Mouse (Mus musculus) layer of hippocampus, postnatal 14 days (tissue): ENCODE measurements around the gene Olfr1513. TPM values are rescaled to one million over a fixed set of nuclear protein-coding genes. Genes with fewer than 3 reads are reported as not detected.
"Not testable (repeated sequence)": the region's sequence is repeated elsewhere in the genome, so short reads cannot be mapped to it uniquely, and the experiment has no call there.

Experiments
- DNase-seq, 2 experiments: peaks; one replicate each; pipeline ENCODE4 v3.0.0; 2021 to 2022; ENCODE audit warnings: low spot score in 2 of 2, mixed read lengths in 1 of 2
- long read RNA-seq, 2 experiments: library from polyadenylated mRNA; stranded (forward); transcript quantifications; one replicate each; pipeline ENCODE4 v2.0.0; 2021
- total RNA-seq, 2 experiments: library from RNA; stranded (reverse); gene quantifications; 2 replicates each; pipeline ENCODE4 v1.2.3; 2021

The Olfr1513 gene
- not detected for total RNA-seq
- long read RNA-seq, experiment 1, result 0 reads
- long read RNA-seq, experiment 2, result 0 reads

DNA sequence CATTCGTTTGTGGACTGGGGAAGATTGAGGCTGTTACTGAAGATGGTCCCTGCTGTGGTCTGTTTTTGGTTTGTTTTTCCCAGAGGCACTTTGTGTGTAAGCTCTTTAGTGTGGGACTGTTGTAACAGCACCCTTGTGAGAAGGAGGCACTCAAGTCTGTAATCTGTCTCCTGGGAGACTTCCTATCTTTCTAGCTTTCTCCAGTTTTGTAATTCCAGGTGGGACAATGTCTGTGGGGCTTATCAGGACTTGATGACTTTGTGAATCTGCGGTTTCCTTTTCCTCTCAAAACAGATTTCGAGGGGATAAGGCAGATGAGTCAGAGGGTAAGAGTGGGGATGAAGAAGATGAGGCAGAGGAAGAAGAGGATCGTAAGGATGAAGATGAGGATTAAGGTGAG, at the start of gene Olfr1513:
Gene Olfr1513 (minus strand): TSS at position 101 of the 400 bp plus-strand sequence.
- DNase-seq, result no peak

DNA sequence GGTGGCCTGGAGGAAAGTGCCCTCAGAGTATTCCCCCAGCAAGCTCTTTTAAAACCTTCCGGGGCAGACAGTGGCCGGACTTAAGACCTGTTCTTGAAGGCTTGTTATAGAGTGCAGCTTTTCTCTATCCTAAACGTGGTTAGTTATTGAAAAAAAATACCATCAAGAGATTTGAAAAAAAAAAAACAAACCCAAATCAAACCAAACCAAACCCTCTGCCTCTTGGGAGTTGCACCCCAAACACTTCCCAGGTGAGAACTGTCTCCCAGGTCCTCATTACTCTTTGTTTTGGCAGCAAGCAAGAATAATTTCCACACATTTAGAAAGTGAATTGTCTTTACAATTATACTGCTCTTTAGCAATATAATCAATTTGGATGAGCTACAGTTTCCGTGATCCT, 41.1 kb upstream of the Olfr1513 start, which contains the start of gene Olfr1511:
Gene Olfr1511 (minus strand): TSS at position 101 of the 400 bp plus-strand sequence.
- DNase-seq, result no peak

DNA sequence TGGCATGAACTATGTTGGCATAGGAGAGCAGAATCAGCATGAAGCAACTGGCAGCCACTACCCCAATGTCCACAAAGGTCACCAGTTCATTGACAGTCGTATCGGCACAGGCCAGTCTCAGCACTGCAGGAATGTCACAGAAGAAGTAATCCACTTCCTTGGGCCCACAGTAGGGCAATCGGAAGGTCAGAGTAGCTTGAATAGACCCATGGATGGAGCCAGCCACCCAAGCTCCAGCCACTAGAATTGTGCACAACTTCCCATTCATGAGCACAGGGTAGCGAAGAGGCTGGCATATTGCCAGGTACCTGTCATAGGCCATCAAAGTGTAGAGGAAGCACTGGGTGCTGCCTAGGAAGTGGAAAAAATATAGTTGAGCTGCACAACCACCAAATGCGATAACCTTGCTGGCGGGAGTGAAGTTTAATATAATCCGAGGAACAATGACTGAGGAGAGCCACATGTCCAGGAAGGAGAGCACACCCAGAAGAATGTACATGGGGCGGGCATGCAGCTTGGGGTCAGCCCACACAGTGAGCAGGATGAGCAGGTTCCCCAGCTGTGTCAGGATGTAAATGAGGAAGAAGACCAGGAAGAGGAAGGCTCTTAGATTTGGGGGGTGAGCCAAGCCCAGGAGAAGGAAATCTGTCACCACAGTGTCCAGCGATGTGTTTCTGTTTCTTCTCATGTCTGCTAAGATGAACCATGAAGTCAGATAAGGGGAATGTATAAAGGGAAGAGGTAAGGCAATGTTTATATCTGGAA, 34.1 kb upstream of the Olfr1513 start:
- not testable (repeated sequence) for DNase-seq

DNA sequence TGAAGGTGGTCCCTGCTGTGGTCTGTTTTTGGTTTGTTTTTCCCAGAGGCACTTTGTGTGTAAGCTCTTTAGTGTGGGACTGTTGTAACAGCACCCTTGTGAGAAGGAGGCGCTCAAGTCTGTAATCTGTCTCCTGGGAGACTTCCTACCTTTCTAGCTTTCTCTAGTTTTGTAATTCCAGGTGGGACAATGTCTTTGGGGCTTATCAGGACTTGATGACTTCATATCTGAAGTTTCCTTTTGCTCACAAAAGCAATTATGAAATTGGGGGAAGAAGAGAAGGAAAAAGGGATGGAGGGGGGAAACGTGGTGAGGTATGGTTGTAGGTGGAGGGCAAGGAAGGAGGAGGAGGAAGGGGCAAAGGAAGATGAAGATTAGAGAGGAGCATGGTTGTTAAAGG, 22.9 kb upstream of the Olfr1513 start, which contains the start of gene Olfr1512:
Gene Olfr1512 (minus strand): TSS at position 101 of the 400 bp plus-strand sequence.
- no peak for DNase-seq

DNA sequence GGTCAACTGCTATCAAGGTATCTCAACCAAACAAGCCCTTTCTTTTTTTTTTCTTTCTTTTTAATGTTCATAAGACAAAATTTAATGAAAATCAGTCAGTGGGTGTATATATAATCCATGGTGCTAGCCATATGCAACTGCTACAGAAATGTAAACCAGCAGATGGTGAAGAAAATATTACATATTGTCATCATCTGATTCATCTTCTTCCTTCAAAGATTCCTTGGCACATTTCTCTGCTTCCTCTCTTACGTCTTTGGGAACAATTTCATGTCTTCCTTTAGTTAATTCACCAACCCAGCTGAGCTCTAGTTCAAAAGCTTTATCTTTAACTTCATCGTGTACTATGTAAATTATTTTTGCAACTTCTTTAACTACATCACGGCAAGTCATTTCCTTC, 12.5 kb upstream of the Olfr1513 start:
- peak in 1 of 2 experiments; percentile 20 for DNase-seq

DNA sequence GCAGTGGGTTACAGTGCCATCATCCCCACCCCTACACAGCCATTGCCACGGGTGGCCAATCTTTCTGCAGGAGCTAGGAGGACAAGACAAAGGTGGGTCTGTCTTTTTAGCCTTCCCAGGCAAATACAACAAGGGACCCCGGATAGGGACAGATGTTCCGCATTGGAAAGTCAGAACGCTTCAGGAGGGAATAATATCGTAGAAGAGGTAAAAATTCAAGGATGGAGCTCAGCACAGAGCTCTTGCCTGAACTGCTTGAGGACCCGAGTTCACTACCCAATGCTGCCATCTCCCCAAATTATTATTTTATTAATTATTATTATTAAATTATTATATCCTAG, 16.7 kb downstream of the Olfr1513 start:
- peak in 1 of 2 experiments; percentile 11 for DNase-seq

DNA sequence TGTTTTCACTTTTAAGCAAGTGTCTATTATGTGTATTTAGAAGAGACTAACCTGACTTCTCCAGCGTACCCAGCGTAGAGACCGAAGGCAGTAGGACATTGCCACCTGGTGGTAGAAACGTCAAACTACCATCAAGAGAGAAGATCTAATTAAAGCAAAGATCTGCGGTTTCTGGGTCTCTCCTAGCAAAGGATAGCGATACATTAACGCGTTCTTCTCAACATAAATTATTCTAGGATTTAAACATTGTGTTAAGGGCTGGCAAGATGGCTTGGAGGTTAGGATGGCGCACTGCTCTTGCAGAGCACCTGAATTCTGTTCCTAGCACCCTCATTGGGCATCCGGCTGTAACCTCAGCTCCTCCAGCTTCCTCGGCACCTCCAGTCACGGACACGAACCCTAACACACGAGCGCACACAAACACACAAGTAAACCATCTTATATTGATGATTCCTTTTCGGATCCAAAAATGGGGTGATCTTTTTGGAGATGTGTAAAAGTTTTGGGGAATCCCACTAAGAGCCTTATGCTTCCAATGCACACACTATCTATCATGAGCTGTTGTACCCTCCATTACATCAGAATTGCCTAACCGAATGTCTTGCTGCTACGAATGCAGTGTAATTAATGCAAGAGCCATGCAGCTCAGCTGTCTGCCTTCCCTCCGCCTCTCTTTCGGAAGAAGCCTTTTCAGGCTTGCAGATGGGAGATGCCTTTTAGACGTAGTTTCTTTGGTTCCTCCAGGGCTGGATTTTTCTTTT, 17.3 kb downstream of the Olfr1513 start:
- peak; percentile 60 to 89 for DNase-seq

DNA sequence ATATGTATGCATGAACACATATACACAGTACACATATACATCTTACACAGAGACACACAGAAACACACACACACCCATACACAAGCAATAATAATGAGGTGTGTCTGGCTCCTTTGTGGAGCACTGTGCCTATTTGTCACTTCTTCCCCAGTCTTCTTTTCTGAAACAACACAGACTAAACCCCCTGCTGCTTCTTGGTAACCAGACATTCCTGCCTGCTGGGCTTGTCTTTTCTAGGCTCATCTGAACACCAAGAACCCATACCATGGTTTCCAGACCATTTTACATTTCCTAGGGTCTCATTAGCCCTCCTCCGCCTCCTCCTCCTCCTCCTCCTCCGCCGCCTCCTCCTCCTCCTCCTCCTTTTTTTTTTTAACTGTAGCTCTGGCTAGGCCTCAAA, 24.0 kb downstream of the Olfr1513 start:
- no peak for DNase-seq

DNA sequence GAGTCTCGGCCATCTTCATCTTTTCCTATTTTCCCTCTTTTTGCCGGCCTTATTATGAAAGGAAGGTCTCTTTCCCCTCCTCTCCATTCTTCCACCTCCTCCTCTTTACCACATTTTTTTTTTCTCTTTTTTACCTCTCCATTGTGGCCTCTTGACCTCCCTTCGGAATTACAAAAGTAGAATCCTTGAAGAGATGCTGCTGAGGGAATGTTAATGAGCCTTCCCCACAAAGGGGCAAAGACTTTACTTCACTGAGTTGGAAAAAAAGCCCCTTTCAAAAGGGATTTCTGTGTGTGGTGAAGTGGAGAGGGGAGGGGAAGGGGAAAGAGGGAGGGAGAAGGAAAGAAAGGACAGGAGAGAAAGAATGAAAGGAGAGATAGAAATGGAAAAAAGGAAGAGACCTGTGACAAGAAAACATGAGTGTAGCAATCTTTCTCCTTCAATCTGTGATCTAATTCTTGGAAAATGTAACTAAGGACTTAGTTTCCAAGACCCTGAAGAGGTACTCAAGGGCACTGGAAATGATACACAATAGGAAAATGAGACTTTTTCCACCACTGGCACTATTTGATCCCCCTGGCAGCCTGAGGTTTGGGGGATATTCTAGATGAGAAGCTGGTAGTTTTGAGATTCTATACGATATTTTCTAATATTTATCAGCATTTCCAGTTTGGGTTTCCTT, 25.0 kb downstream of the Olfr1513 start:
- no peak for DNase-seq

DNA sequence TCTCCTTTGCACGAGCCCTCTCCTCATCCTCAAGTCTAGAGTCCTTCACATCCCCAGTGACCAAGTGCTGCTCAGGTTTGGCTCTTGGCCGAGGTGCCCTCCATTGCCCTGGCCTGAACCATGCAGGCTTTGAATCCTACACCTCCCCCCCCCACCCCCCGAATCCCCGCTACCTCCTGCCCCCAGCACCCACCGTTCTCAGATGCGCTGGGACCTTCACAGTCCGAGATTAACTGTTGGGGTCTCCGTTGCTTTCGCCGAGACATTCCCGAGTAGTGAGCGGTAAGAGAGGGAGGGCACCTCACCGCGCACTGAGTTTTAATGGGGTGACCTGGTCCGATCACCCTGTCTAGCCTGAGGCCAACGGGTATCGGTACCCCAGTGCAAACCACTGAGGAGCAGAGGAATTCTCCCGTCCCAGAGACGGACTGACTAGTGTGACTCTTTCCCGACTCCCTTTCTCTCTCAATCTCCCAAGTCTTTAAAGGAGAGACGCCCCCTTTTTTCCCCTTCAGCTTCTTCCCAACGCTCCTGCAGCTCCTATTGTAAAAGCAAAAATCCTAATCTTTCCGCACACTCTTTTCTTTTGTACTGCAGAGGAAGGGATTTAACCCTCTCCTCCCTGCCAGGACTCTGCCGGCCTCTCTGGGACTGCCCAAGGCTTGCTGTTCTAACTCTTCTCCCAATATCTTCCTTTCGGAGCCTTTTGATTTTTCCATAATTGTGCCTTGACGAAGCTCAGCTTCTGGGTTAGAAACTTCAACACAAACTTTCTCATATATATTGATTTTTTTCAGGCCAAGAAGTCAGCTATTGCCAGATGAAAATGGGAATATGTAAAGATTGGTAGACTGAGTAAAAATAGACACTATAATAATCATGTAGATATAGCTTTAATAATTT, 28.0 kb downstream of the Olfr1513 start, which contains the start of gene Sall2:
Gene Sall2 (minus strand): TSS at position 853 of the 903 bp plus-strand sequence.
- no peak for DNase-seq

DNA sequence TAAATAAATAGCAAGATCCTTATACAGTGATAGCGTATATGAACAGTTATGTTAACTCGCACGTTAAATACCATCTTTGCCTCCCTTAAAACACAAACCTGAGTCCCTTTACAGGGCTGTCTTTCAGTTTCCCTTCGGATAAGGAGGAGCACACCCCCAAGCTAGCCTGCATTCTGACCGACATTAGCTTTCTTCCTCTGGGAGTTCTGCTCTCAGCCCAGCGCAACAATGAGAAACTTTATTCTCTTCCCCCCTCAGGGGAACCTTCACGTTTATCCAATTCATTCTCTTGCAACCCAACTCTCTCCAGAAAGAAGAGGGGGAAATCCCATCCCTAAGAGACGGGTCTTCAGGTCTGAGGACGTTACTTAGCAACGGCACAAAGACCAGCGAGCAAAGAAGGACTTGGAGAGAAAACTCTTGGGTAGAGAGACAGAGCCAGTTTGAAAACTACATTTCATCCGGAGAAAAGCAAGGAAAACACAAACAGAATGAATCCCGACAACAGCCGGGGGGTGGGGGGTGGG, 28.8 kb downstream of the Olfr1513 start:
- DNase-seq, result no peak

DNA sequence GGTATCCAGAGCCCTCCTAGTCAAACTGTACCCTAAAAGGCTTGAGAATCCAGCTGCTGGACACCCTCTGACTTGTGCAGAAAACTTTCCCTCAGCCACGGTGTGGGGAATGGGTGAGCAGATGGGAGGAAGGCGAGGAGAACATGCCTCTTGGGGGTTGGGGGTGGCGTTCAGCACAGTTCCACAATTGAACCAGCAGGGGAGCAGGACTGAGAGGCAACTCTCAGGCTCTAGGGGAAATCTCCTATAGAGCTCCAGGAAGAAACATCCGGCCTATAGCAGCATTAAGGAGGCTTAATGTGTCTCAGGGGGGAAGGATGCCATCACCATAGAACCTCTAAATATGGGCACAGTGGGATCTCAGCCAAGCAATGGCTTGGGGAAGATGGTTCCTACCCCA, 30.3 kb downstream of the Olfr1513 start:
- DNase-seq, result no peak

DNA sequence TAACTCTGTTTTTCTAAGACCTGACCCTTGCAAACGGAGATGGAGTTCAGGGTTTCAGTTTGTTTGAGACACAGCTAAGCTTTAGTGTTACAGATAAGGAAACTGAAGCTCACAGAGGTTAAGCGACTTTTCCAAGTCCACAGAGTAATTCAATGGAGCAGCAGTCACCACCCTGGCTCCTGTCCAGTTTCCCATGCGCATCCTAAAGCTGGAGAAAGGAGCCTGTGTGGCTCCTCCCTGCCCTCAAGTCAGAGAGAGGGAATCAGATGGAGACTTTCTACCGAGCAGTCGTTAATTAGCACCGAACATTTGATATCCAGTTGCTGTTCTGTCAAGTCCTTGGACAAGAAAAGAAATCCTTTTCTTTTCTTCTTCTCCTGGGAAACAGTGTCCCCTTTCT, 36.8 kb downstream of the Olfr1513 start:
- DNase-seq, result no peak

DNA sequence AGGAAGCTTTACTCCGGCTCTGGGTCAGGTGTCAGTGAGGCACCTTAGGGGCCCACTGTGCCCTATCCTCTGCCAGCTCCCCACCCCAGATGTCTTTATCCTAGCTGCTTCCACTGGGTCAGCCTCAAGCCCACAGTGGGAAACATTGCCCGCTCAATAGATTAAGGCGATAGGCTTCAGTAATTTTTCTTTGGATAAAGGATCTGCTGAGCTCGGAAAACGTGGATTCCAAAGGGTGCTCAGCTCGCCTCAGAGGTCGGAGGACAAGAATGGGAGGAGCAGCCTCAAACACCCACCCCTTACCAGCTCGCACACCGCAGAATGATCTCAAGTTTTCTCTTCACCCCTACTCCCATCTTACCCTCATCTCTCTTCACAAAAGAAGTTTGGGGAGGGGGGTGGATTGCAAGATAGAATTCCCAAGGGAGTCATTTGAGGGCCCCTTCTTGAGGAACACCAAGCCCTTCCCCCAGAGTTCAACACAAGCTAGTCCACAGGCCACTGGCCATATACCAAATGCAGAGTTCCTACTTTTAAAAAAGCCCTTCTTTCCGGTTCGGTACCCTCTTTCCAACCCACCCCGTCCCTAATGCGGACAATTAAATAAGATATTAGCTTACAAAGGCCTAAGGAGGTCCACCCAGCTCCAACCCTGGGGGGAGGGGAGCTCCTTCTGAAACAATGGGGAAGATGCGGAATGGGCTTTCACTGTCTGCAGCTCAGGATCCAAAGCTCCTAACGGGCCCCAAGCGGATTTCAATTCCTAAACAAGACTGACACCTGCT, 39.6 kb downstream of the Olfr1513 start:
- no peak for DNase-seq

DNA sequence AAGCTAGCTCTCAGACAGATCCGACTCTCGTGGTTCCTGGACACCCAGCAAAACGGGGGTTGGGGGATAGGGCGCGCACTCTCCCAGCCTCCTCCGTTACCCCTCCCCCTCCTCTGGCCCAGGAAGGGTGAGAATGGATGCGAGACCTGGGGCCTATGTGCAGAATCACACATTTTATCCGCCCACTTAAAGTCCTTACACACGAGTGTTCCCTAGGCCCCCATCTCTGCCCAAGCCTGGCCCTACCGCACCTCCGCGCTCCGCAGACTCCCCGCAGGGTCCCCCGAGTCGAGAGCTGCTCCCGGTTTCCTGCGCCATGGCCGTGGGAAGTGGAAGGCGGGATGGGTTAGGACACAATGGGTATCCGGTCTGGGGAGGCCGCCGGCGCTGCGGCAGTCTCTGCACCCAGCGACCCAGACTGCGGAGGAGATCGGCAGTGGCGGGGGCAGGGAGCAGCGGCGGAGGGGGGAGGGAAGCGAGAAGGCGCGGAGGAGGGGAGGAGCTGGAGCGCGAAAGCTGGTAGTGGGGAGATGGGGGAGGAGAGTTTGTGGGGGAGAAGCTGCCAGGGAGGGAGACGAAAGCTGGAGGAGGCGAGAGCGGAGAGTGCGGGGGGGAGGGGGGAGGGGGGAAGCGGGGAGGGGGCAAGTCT, 40.3 kb downstream of the Olfr1513 start:
- peak; percentile 73 to 79 for DNase-seq

DNA sequence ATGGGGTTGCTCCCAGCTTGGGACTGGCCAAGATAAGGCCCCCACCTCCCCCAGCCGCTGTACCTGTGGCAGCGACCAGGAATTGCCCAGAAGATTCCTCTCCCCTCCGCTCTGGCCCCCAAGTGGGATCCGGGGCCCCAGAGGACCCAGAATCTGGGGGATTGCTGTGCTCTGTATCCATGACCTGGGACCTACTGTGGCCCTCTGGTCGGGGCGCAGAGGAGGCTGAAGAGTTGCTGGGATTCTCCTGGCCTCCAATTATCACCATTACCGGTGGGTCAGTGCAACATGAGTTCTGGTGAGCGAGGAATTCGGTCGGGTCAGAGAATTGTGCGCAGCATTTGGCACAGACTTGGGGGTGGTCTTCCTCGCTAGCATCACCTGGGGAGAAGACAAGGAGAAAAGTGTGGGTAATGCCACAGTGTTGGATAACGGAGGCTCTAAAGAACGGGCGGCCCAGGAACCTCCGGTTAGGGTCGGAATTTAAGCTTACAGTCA, 40.9 kb downstream of the Olfr1513 start:
- DNase-seq, result no peak

DNA sequence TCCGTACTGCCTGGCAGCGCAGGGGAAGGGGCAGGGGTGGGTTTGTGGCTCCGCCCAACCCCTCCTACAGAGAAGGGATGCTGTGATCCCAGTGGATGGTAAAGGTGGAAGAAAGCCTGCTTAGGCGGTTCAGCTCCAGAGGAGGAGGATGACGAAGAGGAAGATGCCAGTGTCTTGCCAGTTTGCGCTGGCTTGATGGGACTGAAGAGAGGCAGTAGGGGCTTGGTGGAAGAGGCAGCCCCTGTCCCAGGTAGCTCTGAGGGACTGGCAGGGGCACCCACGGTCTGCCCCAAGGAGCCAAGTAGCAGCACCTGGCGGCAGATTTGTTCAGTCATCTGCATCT, 41.4 kb downstream of the Olfr1513 start:
- DNase-seq, result no peak

DNA sequence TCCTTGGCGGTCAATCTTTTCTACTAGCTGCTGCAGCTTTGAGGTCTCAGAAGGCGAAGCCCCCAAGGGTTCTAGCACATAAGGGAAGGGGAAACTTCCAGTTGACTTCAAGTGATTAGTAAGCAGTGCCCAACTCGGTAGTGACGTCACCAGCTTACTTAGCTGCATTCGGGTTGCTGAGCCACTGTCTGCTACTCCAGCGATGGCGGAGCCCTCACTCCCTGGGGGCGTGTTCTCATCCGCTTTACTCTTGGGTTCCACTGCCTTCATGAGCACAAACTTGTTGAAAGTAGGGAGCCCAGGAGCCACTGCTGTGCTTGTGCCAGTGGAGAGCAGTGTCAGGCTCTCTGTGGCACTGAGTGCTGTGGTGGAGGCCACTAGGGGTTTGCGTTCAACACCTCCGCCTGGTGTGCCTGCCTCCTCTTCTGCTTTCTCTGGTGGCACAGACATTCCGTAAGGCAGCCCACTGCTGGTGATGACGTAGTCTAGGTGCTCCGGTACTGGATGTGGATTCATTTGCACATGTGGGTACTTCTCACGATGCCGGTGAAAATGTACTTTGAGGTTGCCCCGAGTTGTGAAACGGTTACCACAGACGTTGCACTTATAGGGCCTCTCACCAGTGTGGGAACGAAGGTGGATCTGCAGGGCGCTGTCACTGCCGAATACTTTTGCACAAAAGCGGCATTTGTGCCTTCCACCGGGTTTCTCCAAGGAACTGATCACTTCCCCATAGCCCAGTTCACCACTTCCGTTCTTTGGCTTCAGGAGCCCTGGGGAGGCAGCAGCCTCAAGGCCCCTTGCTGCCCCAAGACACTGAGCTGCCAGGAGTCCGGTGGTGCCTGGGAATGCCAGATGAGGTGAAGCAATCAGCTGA, 42.0 kb downstream of the Olfr1513 start:
- DNase-seq, result no peak
